Mouse (Mus musculus): ENCODE measurements around the gene Dvl2.
"Not testable (repeated sequence)": the region's sequence is repeated elsewhere in the genome, so short reads cannot be mapped to it uniquely, and the experiment has no call there.

Gene Dvl2

DNA sequence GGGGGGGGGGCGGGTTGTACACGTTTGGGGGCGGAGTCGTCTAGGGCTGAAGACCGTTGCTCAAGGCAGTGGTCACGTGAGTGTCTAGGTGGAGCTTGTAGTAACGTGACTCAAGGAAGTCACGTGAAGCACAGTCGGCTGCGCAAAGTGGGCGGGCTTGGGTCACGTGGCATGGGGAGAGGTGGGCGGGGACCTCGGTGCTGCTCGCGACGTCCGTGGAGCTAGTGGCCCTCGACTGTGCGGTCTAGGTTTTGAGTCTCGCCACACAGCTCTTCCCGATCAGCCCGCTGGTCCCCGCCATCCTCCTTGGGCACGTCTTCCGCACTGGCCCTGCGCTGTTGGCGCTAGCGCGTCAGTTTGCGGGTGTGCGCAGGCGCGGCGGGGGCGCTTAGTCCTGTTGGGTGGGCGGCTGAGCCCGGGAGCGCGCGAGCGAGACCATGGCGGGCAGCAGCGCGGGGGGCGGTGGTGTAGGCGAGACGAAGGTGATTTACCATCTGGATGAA lies at the start of gene Dvl2:
Gene Dvl2, plus strand, starts transcription at position 200 of the 503 bp plus-strand sequence.
- DNase-seq (ENCODE audit: low read depth, low spot score) = peak; percentile 88

GRCm38 (mm10) chr11:69950807-69951459 lies 49.5 kb upstream of the Dvl2 start:
- no peak for DNase-seq (ENCODE audit: low read depth, low spot score)

- DNase-seq (ENCODE audit: low read depth, low spot score) = no peak
These were observed 48.1 kb upstream of the Dvl2 start for GRCm38 (mm10) chr11:69952274-69952673.

- no peak for DNase-seq (ENCODE audit: low read depth, low spot score)
These were observed 47.0 kb upstream of the Dvl2 start for GRCm38 (mm10) chr11:69953267-69953915.

- DNase-seq (ENCODE audit: low read depth, low spot score) = not testable (repeated sequence)
These were observed 44.8 kb upstream of the Dvl2 start for GRCm38 (mm10) chr11:69955618-69956017.

- DNase-seq (ENCODE audit: low read depth, low spot score) = no peak
These were observed 44.2 kb upstream of the Dvl2 start for GRCm38 (mm10) chr11:69956218-69956617.

DNA sequence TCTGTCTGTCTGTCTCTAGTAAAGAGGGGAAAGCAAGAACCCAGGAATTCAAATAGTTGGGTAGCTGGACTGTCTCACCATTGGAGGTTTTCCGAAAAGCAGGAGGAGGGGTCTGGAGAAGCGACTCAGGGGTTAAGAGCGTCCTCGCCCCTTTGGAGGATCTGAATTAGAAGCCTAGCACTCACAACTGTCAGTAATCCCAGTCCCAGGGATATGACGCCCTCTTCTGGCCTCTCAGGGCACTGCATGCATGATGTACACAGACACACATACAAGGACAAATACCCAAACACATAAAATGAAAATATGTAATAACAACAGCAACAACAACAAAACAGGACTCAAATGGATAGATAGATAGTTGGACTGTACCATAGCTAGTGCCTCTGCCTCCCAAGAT lies 39.8 kb upstream of the Dvl2 start:
- DNase-seq (ENCODE audit: low read depth, low spot score) = no peak

- no peak for DNase-seq (ENCODE audit: low read depth, low spot score)
These were observed 38.6 kb upstream of the Dvl2 start for GRCm38 (mm10) chr11:69961841-69962240.

DNA sequence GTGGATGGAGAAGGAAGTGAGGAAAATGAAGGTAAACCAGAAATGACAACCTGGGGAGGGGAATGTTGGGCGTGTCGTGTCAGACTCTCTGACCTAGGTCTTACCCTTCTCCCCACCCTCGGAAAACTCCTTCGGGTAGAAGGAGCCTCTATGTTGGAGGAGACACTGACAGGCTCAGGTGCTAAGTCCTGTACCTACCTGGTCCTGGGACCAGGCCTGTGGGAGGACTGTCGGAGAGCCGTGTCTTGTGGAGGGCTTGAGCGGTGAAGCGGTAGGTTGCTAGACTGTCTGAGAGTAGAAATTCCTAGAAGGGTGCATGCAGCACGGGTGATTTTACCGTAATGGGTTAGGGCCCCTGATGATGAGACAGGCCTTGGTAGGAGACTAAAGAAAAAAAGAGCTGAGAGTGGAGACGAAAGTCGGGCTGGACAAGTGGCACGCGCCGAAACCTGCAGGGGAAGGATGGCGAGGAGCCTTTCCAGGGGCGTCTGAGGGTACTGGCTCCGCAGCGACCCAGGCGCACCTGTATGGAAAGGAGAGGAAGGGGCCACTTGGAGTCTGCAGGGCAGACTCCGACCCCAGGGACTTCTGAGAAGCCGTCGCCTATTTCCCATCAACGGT lies 35.6 kb upstream of the Dvl2 start, which contains the start of gene Cldn7:
Gene Cldn7, plus strand, starts transcription at position 130 of the 621 bp plus-strand sequence.
- DNase-seq (ENCODE audit: low read depth, low spot score) = no peak

DNA sequence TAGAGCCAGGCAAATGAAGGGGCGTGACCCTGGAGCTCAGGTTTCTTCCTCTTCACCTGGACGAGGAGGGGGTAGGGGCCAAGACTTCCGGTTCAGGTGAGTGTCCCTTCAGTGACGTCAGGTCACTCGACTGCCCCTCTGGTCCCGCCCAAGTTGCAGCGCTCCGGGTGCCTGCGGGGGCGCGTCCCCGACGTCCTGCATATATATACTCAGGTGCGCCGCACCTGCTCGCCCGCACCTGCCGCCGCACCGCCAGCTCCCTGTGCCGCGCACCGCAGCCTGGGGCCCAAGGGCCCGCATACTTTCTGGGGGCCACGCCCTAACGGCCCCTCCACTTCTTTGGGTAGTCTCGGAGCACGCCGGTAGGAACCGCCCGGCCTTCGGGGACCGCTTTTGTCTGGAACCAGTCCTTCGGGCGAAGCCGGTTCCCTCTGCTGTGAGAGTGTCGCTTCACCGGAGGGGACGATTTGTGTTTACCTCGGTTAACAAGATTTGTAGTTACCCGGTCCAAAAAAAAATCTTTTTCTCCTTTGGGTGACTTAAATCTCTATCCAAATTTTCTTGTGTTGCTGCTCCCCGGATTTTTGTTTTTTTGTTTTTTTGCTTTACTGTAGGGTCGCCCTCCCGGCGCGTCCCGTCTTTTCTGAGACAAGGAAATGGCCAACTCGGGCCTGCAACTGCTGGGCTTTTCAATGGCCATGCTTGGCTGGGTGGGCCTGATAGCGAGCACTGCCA lies 35.0 kb upstream of the Dvl2 start:
- DNase-seq (ENCODE audit: low read depth, low spot score) = no peak

DNA sequence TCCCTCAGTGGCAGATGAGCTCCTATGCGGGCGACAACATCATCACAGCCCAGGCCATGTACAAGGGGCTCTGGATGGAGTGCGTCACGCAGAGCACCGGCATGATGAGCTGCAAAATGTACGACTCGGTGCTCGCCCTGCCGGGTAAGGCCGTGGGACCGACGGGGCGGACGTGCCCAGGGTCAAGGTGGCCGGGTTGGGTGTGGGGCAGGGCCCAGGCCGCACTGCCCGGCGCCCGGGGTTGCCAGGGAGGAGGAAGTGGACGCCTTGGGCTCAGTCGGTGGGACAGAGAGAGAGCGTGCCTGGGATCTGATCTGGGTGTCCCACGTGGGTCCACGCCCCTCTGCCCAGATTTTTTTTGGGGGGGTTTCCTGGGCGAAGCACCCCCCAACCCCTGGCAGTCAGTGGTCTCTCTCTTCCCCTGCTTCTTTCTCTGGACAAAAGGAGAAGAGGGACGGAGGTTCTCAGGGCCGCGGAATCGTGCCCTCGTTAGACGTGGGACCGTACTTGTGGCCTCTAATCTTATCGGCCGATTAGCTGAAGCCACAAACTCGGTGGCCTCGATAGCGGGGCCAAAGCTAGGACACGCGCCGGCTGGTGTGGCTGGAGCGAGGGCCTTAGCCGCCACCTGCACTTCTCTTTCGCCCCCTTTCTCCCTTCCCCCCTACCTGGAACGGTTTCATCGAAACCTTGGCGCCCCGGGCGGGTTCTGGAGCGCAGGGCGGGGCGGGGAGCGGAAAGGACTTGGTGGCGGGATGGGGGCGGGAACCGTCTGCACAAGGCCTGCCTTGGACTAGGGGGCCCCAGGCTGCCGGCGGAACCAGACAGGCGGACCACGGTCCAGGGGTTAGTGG lies 34.2 kb upstream of the Dvl2 start:
- DNase-seq (ENCODE audit: low read depth, low spot score) = no peak

- no peak for DNase-seq (ENCODE audit: low read depth, low spot score)
These were observed 33.4 kb upstream of the Dvl2 start for GRCm38 (mm10) chr11:69966860-69967517.

DNA sequence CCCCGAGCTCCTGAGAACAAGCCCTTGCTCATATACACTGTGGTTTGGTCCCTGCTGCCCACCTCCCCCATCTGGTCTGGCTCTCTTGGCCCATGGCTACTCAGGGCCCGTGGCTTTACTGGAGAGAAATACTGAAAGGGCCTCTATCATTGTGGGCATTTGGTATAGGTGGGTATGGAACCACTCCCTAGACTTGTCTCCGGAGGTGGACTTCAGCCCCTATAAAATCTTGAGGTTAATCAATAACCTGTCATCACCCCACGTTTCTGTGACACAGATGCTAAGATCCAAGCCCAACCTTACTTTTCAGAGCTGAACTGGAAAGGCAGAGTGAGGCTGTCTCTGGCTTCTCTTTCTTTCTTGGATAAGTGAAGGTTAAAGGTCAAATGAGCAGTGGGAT lies 31.6 kb upstream of the Dvl2 start:
- DNase-seq (ENCODE audit: low read depth, low spot score) = no peak

DNA sequence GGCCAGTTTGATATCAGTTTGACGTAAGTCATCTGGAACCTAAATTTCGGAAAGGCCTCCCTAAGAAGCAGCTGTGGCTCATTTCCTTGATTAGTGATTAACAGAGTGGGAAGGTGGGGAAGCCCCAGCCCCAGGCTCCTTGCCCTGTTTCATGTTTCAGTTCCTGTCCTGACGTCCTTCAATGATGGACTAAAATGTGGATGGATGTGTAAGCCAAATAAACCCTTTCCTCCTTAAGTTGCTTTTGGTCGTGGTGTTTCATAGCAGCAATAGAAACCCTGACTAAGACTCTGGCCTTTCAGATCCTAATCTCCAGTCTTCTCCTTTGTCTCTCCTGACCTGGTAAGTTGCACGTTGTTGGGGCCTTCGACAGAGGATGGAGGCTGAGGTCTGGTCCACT lies 30.2 kb upstream of the Dvl2 start:
- no peak for DNase-seq (ENCODE audit: low read depth, low spot score)

GRCm38 (mm10) chr11:69970775-69971174 lies 29.6 kb upstream of the Dvl2 start:
- no peak for DNase-seq (ENCODE audit: low read depth, low spot score)

DNA sequence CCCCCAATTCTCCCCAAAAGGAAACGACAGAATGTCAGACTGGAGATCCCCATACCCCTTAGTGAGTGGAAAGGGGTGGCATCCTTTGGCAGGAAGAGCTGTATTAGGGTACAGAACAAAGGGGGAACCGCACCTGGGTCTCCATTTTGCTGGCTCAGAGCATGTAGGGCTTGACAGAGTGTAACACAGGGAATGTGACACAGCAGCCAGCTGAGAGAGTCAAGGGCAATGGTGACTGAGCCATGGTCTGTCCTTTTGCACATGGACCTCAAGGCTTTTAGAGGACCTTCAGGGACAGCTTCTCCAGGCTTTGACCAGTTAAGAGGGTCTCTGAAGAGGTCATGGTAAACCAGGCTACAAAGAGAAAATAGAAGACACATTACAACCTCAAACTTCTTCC lies 25.5 kb upstream of the Dvl2 start:
- no peak for DNase-seq (ENCODE audit: low read depth, low spot score)

DNA sequence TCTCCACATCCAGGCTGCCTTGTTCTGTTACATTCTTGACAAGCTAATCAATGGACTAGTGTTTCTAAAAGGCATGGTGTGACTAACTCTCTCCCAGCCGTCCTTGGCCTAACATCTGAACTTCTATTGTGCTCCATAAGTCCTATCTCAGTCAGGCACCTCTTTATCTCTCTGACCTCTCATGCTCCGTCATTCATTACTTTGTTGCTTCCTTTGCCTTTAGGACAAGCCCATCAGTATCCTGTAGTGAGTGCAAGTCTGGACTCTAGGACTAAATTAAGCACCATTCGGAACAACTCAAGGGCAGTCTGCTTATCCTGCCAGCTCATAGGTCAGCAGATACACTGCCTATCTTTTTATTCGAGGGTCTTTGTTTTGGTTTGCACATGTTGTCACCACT lies 24.1 kb upstream of the Dvl2 start:
- DNase-seq (ENCODE audit: low read depth, low spot score) = no peak

- no peak for DNase-seq (ENCODE audit: low read depth, low spot score)
These were observed 20.6 kb upstream of the Dvl2 start for GRCm38 (mm10) chr11:69979827-69980195.

- peak; percentile 97 for DNase-seq (ENCODE audit: low read depth, low spot score)
These were observed 19.9 kb upstream of the Dvl2 start for GRCm38 (mm10) chr11:69980196-69981140.
